Mouse (Mus musculus) C2C12 (cell line): Measurements from ENCODE around the gene Ntsr1. TPM values are rescaled to one million over a fixed set of nuclear protein-coding genes. Genes with fewer than 3 reads are reported as not detected.

Source experiments
- H3K27me3 ChIP-seq: one replicate; pipeline ENCODE4 v1.6.1; 2011; ENCODE audit not compliant: control insufficient read depth, insufficient read depth, insufficient read length
- H3K36me3 ChIP-seq: one replicate; pipeline ENCODE4 v1.6.1; 2011; ENCODE audit not compliant: control insufficient read depth, insufficient read depth
- H3K4me3 ChIP-seq: one replicate; pipeline ENCODE4 v1.5.1; 2011; ENCODE audit warnings: mild to moderate bottlenecking, control low read depth; ENCODE audit not compliant: poor library complexity, insufficient read depth, severe bottlenecking
- H3K79me2 ChIP-seq: one replicate; pipeline ENCODE4 v1.6.1; 2011; ENCODE audit not compliant: control insufficient read depth, insufficient read depth
- H3K79me3 ChIP-seq: one replicate; pipeline ENCODE4 v1.6.1; 2011; ENCODE audit warnings: low read depth, control low read depth
- H3ac ChIP-seq: one replicate; pipeline ENCODE3; 2011; ENCODE audit warnings: low read depth; ENCODE audit not compliant: control insufficient read depth, insufficient read length
- CEBPB ChIP-seq: IDR thresholded peaks from one replicate; pipeline ENCODE4 v1.6.1; 2011; ENCODE audit warnings: low read depth, mild to moderate bottlenecking, control low read depth, moderate library complexity
- CTCF ChIP-seq: IDR thresholded peaks from one replicate; pipeline ENCODE4 v1.5.1; 2011; ENCODE audit not compliant: control insufficient read depth, insufficient read depth, insufficient read length
- FOSL1 ChIP-seq: IDR thresholded peaks from one replicate; pipeline ENCODE4 v1.8.0; 2011; ENCODE audit warnings: mild to moderate bottlenecking, low read length; ENCODE audit not compliant: poor library complexity, insufficient read depth, severe bottlenecking
- MAX ChIP-seq: IDR thresholded peaks from one replicate; pipeline ENCODE4 v1.6.1; 2011; ENCODE audit warnings: mild to moderate bottlenecking, control low read depth
- MYOD1 ChIP-seq: IDR thresholded peaks from one replicate; pipeline ENCODE4 v1.6.1; 2011; ENCODE audit warnings: low read depth; ENCODE audit not compliant: control insufficient read depth, insufficient read length
- MYOG ChIP-seq: IDR thresholded peaks from one replicate; pipeline ENCODE4 v1.6.1; 2011; ENCODE audit not compliant: control insufficient read depth, insufficient read length; ENCODE audit errors: extremely low read depth
- USF1 ChIP-seq: IDR thresholded peaks from one replicate; pipeline ENCODE4 v1.6.1; 2011; ENCODE audit warnings: low read depth, mild to moderate bottlenecking, control low read depth, moderate library complexity
- polyA plus RNA-seq: library from polyadenylated mRNA; unstranded; fragments of >200 nt; fragmentation: generic; extraction: Trizol; gene quantifications from one replicate; pipeline ENCODE4 v1.2.1, GENCODE M21; 2012; ENCODE audit warnings: missing spikeins

Ntsr1 gene
- polyA plus RNA-seq, 1 experiment, result not detected

DNA sequence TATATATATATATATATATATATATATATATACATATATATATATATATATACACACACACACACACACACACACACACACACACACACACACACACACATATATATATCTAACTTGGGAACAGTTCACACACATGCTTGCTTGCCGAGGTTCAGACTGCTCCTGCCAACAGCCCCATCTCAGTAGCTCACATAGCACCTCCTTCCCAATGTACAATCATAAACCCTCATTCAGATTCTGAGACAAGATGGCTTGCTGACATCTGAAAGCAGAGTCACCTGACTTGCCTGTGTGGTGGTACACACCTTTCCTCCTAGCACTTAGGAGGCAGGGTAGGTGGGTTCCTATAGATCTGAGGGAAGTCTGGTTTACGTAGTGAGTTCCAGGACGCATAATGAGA, 52.6 kb downstream of the Ntsr1 start:
- Histone ChIP-seq H3K79me3 (no peaks in the 10 kb centered on the region), H3K79me2 (no peaks in the 10 kb centered on the region), H3K27me3 (peaks cover 41% of the 10 kb centered on the region), H3K36me3 (no peaks in the 10 kb centered on the region), H3K4me3 (no peak overlapping the region), H3ac (no peak overlapping the region)
- no peak for TF ChIP-seq FOSL1
- no peak for TF ChIP-seq MAX
- no peak for TF ChIP-seq MYOD1
- no peak for TF ChIP-seq MYOG
- no peak for TF ChIP-seq CEBPB
- no peak for TF ChIP-seq USF1
- TF ChIP-seq CTCF, result no peak

DNA sequence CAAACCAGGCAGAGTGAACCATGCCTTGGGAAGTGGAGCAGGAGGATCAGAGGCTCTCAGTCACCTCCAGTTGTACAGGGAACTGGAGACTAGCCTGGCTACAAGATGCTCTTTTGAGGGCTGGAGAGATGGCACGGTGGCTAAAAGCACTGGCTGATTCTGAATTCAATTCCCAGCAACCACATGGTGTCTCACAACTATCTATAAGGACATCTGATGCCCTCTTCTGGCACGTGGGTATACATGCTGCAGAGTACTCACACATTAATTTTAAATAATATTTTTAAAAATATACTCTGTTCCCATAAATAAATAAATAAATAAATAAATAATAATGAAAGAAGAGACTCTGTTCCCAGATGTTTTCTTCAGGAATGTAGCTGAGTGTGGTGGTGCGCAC, 55.4 kb downstream of the Ntsr1 start:
- H3K79me2 ChIP-seq, result no peaks in the 10 kb centered on the region
- peaks cover 27% of the 10 kb centered on the region for H3K27me3 ChIP-seq
- no peaks in the 10 kb centered on the region for H3K36me3 ChIP-seq
- TF ChIP-seq CTCF (peak; percentile 2), USF1 (no peak)
- H3K4me3 ChIP-seq, result no peak overlapping the region
- H3K79me3 ChIP-seq, result no peaks in the 10 kb centered on the region
- H3ac ChIP-seq, result no peak overlapping the region

DNA sequence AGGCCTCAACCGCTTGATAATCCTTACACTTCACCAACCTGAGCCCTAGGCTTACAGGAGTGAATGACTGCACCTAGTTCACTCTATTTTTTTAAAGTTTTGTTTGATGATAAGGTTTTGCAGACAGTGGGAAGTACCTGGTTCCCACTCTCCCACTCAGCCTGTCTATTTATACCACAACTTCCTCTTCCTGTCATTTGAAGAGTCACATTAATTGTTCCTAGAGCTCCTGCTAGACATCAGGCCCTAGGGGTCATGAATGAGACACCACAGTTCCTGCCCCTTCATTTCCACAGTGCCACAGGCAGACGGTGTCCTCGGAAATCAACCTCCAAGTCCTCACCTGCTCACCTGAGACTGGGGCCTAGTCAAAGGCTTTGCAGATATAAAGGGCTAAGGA, 56.7 kb downstream of the Ntsr1 start:
- Histone ChIP-seq H3K27me3 (peaks cover 14% of the 10 kb centered on the region), H3ac (no peak overlapping the region), H3K36me3 (no peaks in the 10 kb centered on the region), H3K79me3 (no peaks in the 10 kb centered on the region), H3K4me3 (no peak overlapping the region), H3K79me2 (no peaks in the 10 kb centered on the region)
- no peak for TF ChIP-seq MYOD1

DNA sequence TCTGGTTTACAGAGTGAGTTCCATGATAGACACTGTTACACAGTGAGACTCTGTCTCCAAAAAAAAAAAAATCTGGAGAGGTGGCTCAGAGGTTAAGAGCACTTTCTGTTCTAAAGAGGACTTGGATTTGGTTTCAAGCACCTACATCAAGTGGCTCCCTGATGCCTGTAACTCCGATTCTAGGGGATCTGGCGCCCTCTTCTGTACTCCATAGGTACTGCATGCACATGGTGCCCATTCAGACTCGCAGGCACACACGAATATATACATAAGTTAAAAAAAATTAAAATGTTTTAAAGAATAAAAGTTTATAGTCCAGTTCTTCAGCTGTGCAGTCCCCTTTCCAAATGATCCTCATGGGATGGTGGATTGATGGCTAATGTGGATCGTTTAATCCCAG, 60.5 kb downstream of the Ntsr1 start:
- H3K4me3 ChIP-seq, result no peak overlapping the region
- H3ac ChIP-seq, result no peak overlapping the region
- H3K27me3 ChIP-seq, result peaks cover 27% of the 10 kb centered on the region
- H3K36me3 ChIP-seq, result no peaks in the 10 kb centered on the region
- H3K79me3 ChIP-seq, result no peaks in the 10 kb centered on the region
- TF ChIP-seq MYOG (no peak), MAX (no peak), FOSL1 (no peak), CTCF (no peak)
- no peaks in the 10 kb centered on the region for H3K79me2 ChIP-seq

DNA sequence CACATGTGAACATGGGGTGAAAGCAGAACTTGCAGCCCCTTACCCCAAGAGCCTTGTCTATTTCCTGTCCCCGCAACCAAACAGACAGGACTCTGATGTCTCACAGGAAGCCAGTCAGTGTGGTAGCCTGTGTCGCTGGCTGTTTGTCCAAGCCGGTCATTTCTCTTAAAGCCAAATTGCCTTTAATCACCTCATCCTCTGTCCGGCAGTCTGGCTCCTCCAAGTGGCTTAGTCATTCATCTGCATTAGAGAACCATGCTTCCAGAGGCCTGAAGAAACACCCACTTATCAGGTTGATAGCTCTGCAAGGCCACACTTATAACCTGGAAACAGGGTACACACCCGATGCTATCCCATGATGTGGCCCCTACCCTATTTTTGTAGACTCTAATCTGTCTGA, 62.4 kb downstream of the Ntsr1 start:
- no peak for TF ChIP-seq FOSL1
- no peak for TF ChIP-seq MYOD1
- no peak for TF ChIP-seq USF1
- no peak for TF ChIP-seq CTCF
- no peak for TF ChIP-seq CEBPB
- no peak for TF ChIP-seq MAX
- no peak for TF ChIP-seq MYOG
- Histone ChIP-seq H3K36me3 (no peaks in the 10 kb centered on the region), H3K27me3 (peaks cover 28% of the 10 kb centered on the region), H3K79me3 (no peaks in the 10 kb centered on the region), H3K79me2 (no peaks in the 10 kb centered on the region), H3K4me3 (no peak overlapping the region), H3ac (no peak overlapping the region)

DNA sequence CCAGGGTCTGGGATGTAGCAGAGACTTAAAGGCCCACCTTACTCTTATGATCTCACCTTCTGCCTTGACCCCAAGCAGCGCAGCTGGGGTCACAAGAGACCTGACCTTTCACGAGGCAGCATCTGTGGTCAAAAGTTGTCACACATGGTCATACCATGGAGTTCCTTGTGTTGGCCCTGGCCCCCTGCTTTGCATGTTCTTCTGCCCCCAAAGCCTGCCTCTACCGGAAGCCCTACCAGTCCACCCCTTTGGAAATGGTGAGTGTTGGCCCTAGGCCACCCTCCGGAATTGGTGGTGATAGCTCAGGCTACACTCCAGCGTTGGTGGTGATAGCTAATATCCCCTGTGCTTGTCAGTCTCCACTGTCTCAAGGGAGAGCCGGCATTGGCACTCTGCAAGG, 63.5 kb downstream of the Ntsr1 start:
- Histone ChIP-seq H3K4me3 (no peak overlapping the region), H3K36me3 (no peaks in the 10 kb centered on the region), H3K27me3 (peaks cover 30% of the 10 kb centered on the region), H3ac (no peak overlapping the region), H3K79me3 (no peaks in the 10 kb centered on the region), H3K79me2 (no peaks in the 10 kb centered on the region)
- TF ChIP-seq CTCF, result no peak
- TF ChIP-seq USF1, result no peak
- TF ChIP-seq MAX, result no peak
- TF ChIP-seq MYOG, result no peak
- TF ChIP-seq FOSL1, result no peak

DNA sequence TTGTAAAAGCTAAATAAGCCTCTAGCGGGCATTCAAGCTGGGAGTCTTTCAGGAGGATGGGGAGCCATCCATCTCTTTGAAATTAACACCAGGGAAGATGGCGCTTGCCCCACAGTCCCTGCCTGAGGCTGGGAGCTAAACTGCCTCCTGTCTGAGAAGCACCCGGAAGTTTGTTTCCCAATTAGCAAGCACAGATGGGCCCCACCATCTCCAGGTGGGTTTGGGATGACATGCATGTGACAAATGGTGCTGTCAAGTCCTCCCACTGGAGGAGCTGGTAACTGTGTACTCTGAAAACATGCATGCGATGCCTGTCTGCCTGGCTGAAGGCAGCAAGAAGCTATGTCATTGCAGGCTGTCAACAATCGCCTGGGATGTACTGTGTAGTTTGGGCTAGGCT, 64.1 kb downstream of the Ntsr1 start:
- H3ac ChIP-seq, result no peak overlapping the region
- no peak overlapping the region for H3K4me3 ChIP-seq
- peaks cover 35% of the 10 kb centered on the region for H3K27me3 ChIP-seq
- H3K36me3 ChIP-seq, result no peaks in the 10 kb centered on the region
- TF ChIP-seq MYOD1, result no peak
- TF ChIP-seq MYOG, result no peak
- TF ChIP-seq USF1, result no peak
- no peak for TF ChIP-seq CEBPB
- no peak for TF ChIP-seq MAX
- TF ChIP-seq CTCF, result no peak
- no peak for TF ChIP-seq FOSL1
- H3K79me2 ChIP-seq, result no peaks in the 10 kb centered on the region
- no peaks in the 10 kb centered on the region for H3K79me3 ChIP-seq
